Mouse (Mus musculus) ES-Bruce4 (cell line): ENCODE data around the gene Cpa4.

Experiments used
- CTCF ChIP-seq: IDR thresholded peaks from one replicate; pipeline ENCODE4 v1.8.1; 2011; ENCODE audit warnings: low read depth, low read length
- EP300 ChIP-seq: IDR thresholded peaks from 2 replicates; pipeline ENCODE4 v1.6.1; 2011; ENCODE audit warnings: low read depth, low read length; ENCODE audit not compliant: insufficient read depth
- POLR2A ChIP-seq: IDR thresholded peaks from one replicate; pipeline ENCODE4 v1.8.1; 2011; ENCODE audit warnings: low read length; ENCODE audit not compliant: insufficient read depth

DNA sequence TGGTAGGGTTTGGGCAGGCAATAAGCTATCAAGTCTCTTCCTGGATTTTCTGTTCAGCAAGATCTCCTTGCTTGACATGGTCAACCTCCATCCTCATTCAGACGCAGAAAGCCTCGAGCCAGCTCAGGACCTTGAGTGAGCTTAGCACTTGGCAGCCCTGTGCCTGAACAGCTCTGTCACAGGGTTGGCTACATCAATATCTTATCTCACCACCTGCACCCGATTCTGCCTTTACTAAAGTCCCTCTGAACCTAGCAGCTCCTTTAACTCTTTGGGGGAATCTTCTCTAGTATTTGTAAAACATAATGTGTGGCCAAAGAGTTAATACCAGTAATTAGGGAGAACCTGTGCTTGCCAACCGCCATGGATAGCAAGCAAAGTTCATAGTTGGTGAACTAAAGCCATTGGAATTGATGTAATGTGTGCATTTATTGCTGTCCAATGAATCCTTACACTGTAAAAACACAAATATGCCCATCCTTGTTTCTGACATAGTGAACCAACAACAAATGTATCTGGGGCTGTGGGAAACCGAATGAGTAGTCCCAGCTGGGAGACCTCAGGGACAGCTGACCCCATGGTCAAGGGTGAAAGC is 70.6 kb downstream of the Cpa4 start, which contains the start of gene Cpa1:
- TF ChIP-seq CTCF (no peak), POLR2A (no peak), EP300 (no peak)
